Mouse (Mus musculus) neural tube, embryonic 11.5 days (tissue): ENCODE data around the gene Hlx. TPM values are rescaled to one million over a fixed set of nuclear protein-coding genes. Genes with fewer than 3 reads are reported as not detected.
A peak's percentile ranks its signal among the peaks of the same experiment; 100 is the strongest.

Experiments
- ATAC-seq: fragments of 200-750 bp; cut with Nextera tagmentation; 2 replicates; pipeline ENCODE4 v1.8.0; 2017; ENCODE audit warnings: moderate number of reproducible peaks, mild to moderate bottlenecking, moderate TSS enrichment, moderate library complexity; ENCODE audit not compliant: insufficient read depth, low FRiP score, low TSS enrichment
- DNase-seq: peaks from one replicate; pipeline ENCODE4 v3.0.0-alpha.2; 2015; ENCODE audit warnings: low spot score
- H3K27ac ChIP-seq: fragments of 300-500 bp; sonication (generic); 2 replicates; pipeline ENCODE4 v1.5.1; 2014; ENCODE audit warnings: low read depth, mild to moderate bottlenecking, low read length
- H3K27me3 ChIP-seq: fragments of 300-500 bp; sonication (generic); 2 replicates; pipeline ENCODE4 v1.6.1; 2014; ENCODE audit warnings: mild to moderate bottlenecking, low read length, mixed read lengths; ENCODE audit not compliant: control insufficient read depth, insufficient read depth
- H3K36me3 ChIP-seq: fragments of 300-500 bp; sonication (generic); 2 replicates; pipeline ENCODE4 v1.6.1; 2014; ENCODE audit warnings: mild to moderate bottlenecking, low read length, moderate library complexity, mixed read lengths; ENCODE audit not compliant: control insufficient read depth, insufficient read depth
- H3K4me1 ChIP-seq: fragments of 300-500 bp; sonication (generic); 2 replicates; pipeline ENCODE4 v1.6.1; 2014; ENCODE audit warnings: low read length, mixed read lengths; ENCODE audit not compliant: control insufficient read depth, insufficient read depth
- H3K4me2 ChIP-seq: fragments of 300-500 bp; sonication (generic); 2 replicates; pipeline ENCODE4 v1.6.1; 2014; ENCODE audit warnings: low read depth, mild to moderate bottlenecking, moderate library complexity
- H3K4me3 ChIP-seq: fragments of 300-500 bp; sonication (generic); 2 replicates; pipeline ENCODE4 v1.5.1; 2014; ENCODE audit warnings: low read depth, low read length
- H3K9ac ChIP-seq: fragments of 300-500 bp; sonication (generic); 2 replicates; pipeline ENCODE4 v1.6.1; 2014; ENCODE audit warnings: mild to moderate bottlenecking, low read length
- H3K9me3 ChIP-seq: fragments of 300-500 bp; sonication (generic); 2 replicates; pipeline ENCODE4 v1.6.1; 2016; ENCODE audit warnings: low read length; ENCODE audit not compliant: control insufficient read depth
- WGBS: fragments of 180-500 bp; shearing (Covaris S2); extraction: QIAGEN DNeasy Blood & Tissue Kit; methylation state at CpG from one replicate; pipeline ENCODE4 v1.1.7; 2014; 5-methylcytosine and 5-hydroxymethylcytosine counted together
- polyA plus RNA-seq: library from polyadenylated mRNA; unstranded; fragments of >200 nt; fragmentation: Nextera tagmentation; extraction: Ambion mirVana; gene quantifications from 2 replicates; pipeline ENCODE4 v1.2.1, GENCODE M21; 2014

The Hlx gene
- polyA plus RNA-seq, 1 experiment from 2014 or later: 9.3 TPM

GRCm38 (mm10) chr1:184734991-184735920 is 2.8 kb upstream of the Hlx start:
- H3K4me3 ChIP-seq: no peak overlapping the region
- H3K36me3 ChIP-seq: no peaks in the 10 kb centered on the region
- no peak overlapping the region for H3K27ac ChIP-seq
- no peaks in the 10 kb centered on the region for H3K9me3 ChIP-seq
- 3% methylated on average over 25 of the region's 25 CpGs for WGBS
- ATAC-seq (no peak), DNase-seq (peak; percentile 33)
- peaks cover 6% of the 10 kb centered on the region; the same call in 1 of the 2 replicates for H3K4me1 ChIP-seq
- no peak overlapping the region for H3K9ac ChIP-seq
- no peak overlapping the region for H3K4me2 ChIP-seq
- peaks cover 67% of the 10 kb centered on the region for H3K27me3 ChIP-seq

GRCm38 (mm10) chr1:184734067-184734830 is 1.8 kb upstream of the Hlx start:
- ATAC-seq (no peak), DNase-seq (peak; percentile 53)
- H3K9me3 ChIP-seq: no peaks in the 10 kb centered on the region
- 0% methylated on average over 26 of the region's 27 CpGs for WGBS
- H3K9ac ChIP-seq: no peak overlapping the region
- no peaks in the 10 kb centered on the region for H3K36me3 ChIP-seq
- H3K27me3 ChIP-seq: peaks cover 77% of the 10 kb centered on the region
- no peak overlapping the region for H3K4me3 ChIP-seq
- peaks cover 6% of the 10 kb centered on the region; the same call in 1 of the 2 replicates for H3K4me1 ChIP-seq
- no peak overlapping the region; the same call in 1 of the 2 replicates for H3K4me2 ChIP-seq
- H3K27ac ChIP-seq: no peak overlapping the region

- peaks cover 6% of the 10 kb centered on the region; the same call in 1 of the 2 replicates for H3K4me1 ChIP-seq
- peaks cover 81% of the 10 kb centered on the region for H3K27me3 ChIP-seq
- H3K4me3 ChIP-seq: no peak overlapping the region
- DNase-seq (peak; percentile 40), ATAC-seq (no peak)
- H3K9me3 ChIP-seq: no peaks in the 10 kb centered on the region
- no peaks in the 10 kb centered on the region for H3K36me3 ChIP-seq
- H3K27ac ChIP-seq: no peak overlapping the region
- H3K9ac ChIP-seq: no peak overlapping the region
- under 1% methylated on average over 28 of the region's 28 CpGs for whole genome bisulfite sequencing
- H3K4me2 ChIP-seq: peak overlapping the region; percentile 89; the same call in 1 of the 2 replicates
Measured at GRCm38 (mm10) chr1:184733300-184734066, 1.1 kb upstream of the Hlx start.

- Histone ChIP-seq H3K36me3 (no peaks in the 10 kb centered on the region), H3K4me3 (peak overlapping the region; percentile 53), H3K9me3 (no peaks in the 10 kb centered on the region), H3K9ac (peak overlapping the region; percentile 56), H3K4me2 (peak overlapping the region; percentile 89), H3K27ac (peak overlapping the region; percentile 31; the same call in 1 of the 2 replicates), H3K27me3 (peaks cover 92% of the 10 kb centered on the region), H3K4me1 (peaks cover 11% of the 10 kb centered on the region; the same call in 1 of the 2 replicates)
- ATAC-seq (peak; percentile 33; the same call in 1 of the 2 replicates), DNase-seq (peak; percentile 64)
- under 1% methylated on average over 73 of the region's 85 CpGs for WGBS
Measured at GRCm38 (mm10) chr1:184731644-184732545, 524 bp downstream of the Hlx start.

- WGBS: 1% methylated on average over 18 of the region's 18 CpGs
- ATAC-seq (no peak), DNase-seq (no peak)
- peaks cover 92% of the 10 kb centered on the region for H3K27me3 ChIP-seq
- H3K4me2 ChIP-seq: peak overlapping the region; percentile 89
- no peaks in the 10 kb centered on the region for H3K9me3 ChIP-seq
- peak overlapping the region; percentile 53 for H3K4me3 ChIP-seq
- peaks cover 11% of the 10 kb centered on the region; the same call in 1 of the 2 replicates for H3K4me1 ChIP-seq
- H3K27ac ChIP-seq: no peak overlapping the region
- H3K36me3 ChIP-seq: no peaks in the 10 kb centered on the region
- peak overlapping the region; percentile 56 for H3K9ac ChIP-seq
Measured at GRCm38 (mm10) chr1:184731091-184731640, 1.3 kb downstream of the Hlx start.

- 1% methylated on average over 12 of the region's 12 CpGs for WGBS
- H3K4me2 ChIP-seq: peak overlapping the region; percentile 23
Measured at GRCm38 (mm10) chr1:184730453-184731013, 1.9 kb downstream of the Hlx start.

GRCm38 (mm10) chr1:184729357-184730140 is 2.9 kb downstream of the Hlx start:
- peak; percentile 57 for DNase-seq
- Histone ChIP-seq H3K36me3 (no peaks in the 10 kb centered on the region), H3K9me3 (no peaks in the 10 kb centered on the region), H3K27ac (no peak overlapping the region), H3K4me2 (peak overlapping the region; percentile 23), H3K4me3 (peak overlapping the region; percentile 20), H3K9ac (peak overlapping the region; percentile 18; the same call in 1 of the 2 replicates), H3K4me1 (peaks cover 11% of the 10 kb centered on the region; the same call in 1 of the 2 replicates), H3K27me3 (peaks cover 94% of the 10 kb centered on the region)
- ATAC-seq: no peak
- WGBS: 2% methylated on average over 19 of the region's 19 CpGs

More at GRCm38 (mm10) chr1:184730453-184731013, 1.9 kb downstream of the Hlx start:
- peaks cover 92% of the 10 kb centered on the region for H3K27me3 ChIP-seq
- no peaks in the 10 kb centered on the region for H3K36me3 ChIP-seq
- H3K4me1 ChIP-seq: peaks cover 11% of the 10 kb centered on the region; the same call in 1 of the 2 replicates
- no peaks in the 10 kb centered on the region for H3K9me3 ChIP-seq
- peak overlapping the region; percentile 5; the same call in 1 of the 2 replicates for H3K9ac ChIP-seq
- ATAC-seq (no peak), DNase-seq (peak; percentile 54)
- peak overlapping the region; percentile 53 for H3K4me3 ChIP-seq
- no peak overlapping the region for H3K27ac ChIP-seq
